Mouse (Mus musculus) heart, postnatal 0 days (tissue): Measurements from ENCODE around the gene Mpc2.

ENCODE experiments used
- CTCF ChIP-seq: IDR thresholded peaks from 2 replicates; pipeline ENCODE4 v1.5.1; 2016; ENCODE audit warnings: antibody characterized with exemption, control low read depth, low read depth
- EP300 ChIP-seq: IDR thresholded peaks from 2 replicates; pipeline ENCODE4 v1.6.1; 2016; ENCODE audit warnings: antibody characterized with exemption, low read depth

DNA sequence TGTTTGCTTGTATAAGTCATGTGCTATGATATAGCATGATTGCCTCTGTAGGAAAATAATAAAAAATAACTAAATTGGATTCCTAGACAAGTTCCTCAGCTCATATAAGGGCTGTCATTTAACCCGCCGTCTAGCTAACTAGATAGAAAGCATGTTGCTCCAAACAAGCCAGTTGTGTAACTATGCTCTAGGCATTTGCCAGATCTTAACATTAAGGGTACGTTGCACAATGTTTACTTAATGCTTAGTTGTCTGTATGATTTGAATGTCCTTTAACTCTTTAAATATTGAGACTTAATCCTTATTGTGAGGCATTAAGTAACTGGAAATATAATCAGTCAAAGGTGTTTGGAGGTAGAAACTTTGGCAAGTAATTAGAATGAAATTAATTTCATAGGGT, 4.1 kb downstream of the Mpc2 start:
- TF ChIP-seq EP300 (no peak), CTCF (no peak)
